Mouse (Mus musculus): Measurements from ENCODE around the gene Sec14l2.

- peak; percentile 35 for TF ChIP-seq CTCF (IDR thresholded peaks at IDR 0.05)
- TF ChIP-seq EP300 (IDR thresholded peaks at IDR 0.05) = no peak
These were observed 3.8 kb upstream of the Sec14l2 start for GRCm38 (mm10) chr11:4127059-4127458.
